In the genomic region with DNA sequence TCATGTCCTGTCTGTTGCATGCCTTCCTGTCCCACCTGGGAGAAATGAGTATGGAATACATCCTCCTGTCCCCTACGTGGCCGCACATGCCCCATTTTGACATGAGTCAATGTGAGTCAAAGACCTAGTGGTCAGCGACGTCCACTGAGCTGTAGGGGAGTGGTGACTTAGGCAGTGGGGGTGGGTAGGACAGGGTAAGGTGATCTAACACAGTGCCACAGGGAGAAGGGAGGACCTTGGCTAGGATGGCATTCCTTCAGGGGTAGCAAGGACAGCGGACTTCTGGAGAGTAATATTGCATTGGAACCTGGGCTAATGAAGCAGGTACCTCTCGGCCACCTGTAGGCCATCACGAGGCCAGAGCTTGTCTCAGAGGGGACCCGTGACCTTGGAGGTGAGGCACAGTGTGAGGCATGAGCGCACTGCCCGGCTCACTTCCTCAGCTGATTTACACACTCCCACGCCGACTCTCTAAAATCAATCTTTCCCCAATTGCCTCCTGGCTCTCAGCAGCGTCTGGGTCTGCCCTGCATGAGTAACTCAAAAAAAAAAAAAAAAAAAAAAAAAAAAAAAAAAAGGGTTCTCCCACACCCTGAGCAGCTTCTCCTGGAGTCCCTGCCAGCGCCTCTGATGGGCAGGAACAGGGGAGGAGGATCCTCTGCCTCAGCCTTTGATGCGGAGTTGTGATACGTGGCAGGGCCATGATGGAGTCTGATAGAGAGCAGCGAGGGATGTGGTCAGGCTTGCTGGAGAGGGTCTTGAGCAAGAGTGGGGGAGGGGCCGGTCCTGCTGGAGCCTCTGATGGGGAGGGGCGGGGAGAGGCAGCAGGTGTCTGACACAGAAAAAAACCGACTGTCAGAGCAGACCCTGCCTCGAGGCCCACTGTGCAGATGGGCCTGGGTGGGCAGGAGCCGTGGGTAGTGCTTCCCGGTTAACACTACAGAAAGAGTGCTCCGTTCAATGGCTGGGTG, we compare ENCODE assay signal across 8 mouse cellular contexts. TPM values are rescaled to one million over a fixed set of nuclear protein-coding genes. Genes with fewer than 3 reads are reported as not detected.
A peak's percentile ranks its signal among the peaks of the same experiment; 100 is the strongest.
DNase-seq lines count a peak whose midpoint lies in the region; ATAC-seq and TF ChIP-seq lines count a peak whose summit lies in the region.

No protein-coding gene starts in this region.

- H3K4me1 ChIP-seq in forebrain, embryonic 10.5 days, result peaks cover 31% of the 10 kb centered on the region
- H3K4me1 ChIP-seq in forebrain, embryonic 16.5 days (replicated peaks; ENCODE audit: control insufficient read depth, insufficient read depth, low read length), result peaks cover 9% of the 10 kb centered on the region
- peaks cover 39% of the 10 kb centered on the region for H3K4me1 ChIP-seq in E14TG2a.4 (replicated peaks; ENCODE audit: low read depth, low read length)
- peaks cover 16% of the 10 kb centered on the region for H3K4me1 ChIP-seq in midbrain, embryonic 14.5 days (ENCODE audit: control insufficient read depth, insufficient read depth, low read length)

- intact Hi-C loops in gastrocnemius, postnatal 14 days (cut with DNase I; ENCODE audit: low total_unique reads), result no loop called here

- 41% methylated on average over 24 of the region's 24 CpGs for WGBS in forebrain, embryonic 10.5 days
- WGBS in forebrain, embryonic 16.5 days, result 32% methylated on average over 24 of the region's 24 CpGs
- 32% methylated on average over 24 of the region's 24 CpGs for WGBS in midbrain, embryonic 14.5 days

- no peak overlapping the region for H3K4me2 ChIP-seq in forebrain, embryonic 16.5 days (ENCODE audit: low read length)
- no peak overlapping the region; the same call in 1 of the 2 replicates for H3K4me2 ChIP-seq in midbrain, embryonic 14.5 days (ENCODE audit: low read length)

- DNase-seq in forebrain, embryonic 10.5 days (ENCODE audit: extremely low spot score, low spot score), result peak; percentile 29
- peak; percentile 18 for DNase-seq in induced T-regulatory cell, adult 2 months (ENCODE audit: low read depth)
- peak; percentile 59 for DNase-seq in midbrain, embryonic 14.5 days
- no peak for DNase-seq in gastrocnemius, postnatal 25 days
- DNase-seq in gastrocnemius, postnatal 14 days, result no peak

- no peak for TF ChIP-seq CTCF in E14TG2a.4 (conservative IDR thresholded peaks at IDR 0.05; ENCODE audit: low read length)

- no peak overlapping the region for H3K4me3 ChIP-seq in forebrain, embryonic 10.5 days
- no peak overlapping the region for H3K4me3 ChIP-seq in forebrain, embryonic 16.5 days (replicated peaks; ENCODE audit: low read length)
- peak overlapping the region; percentile 43 for H3K4me3 ChIP-seq in E14TG2a.4 (replicated peaks; ENCODE audit: low read length)
- no peak overlapping the region for H3K4me3 ChIP-seq in midbrain, embryonic 14.5 days (replicated peaks; ENCODE audit: low read depth, low read length)

- H3K27me3 ChIP-seq in forebrain, embryonic 10.5 days (ENCODE audit: poor library complexity, severe bottlenecking), result peaks cover 15% of the 10 kb centered on the region
- H3K27me3 ChIP-seq in forebrain, embryonic 16.5 days (replicated peaks; ENCODE audit: control insufficient read depth, insufficient read depth, low read length), result no peaks in the 10 kb centered on the region
- peaks cover 40% of the 10 kb centered on the region for H3K27me3 ChIP-seq in E14TG2a.4 (ENCODE audit: insufficient read depth, low read length)
- H3K27me3 ChIP-seq in midbrain, embryonic 14.5 days (ENCODE audit: control insufficient read depth, insufficient read depth, low read length), result no peaks in the 10 kb centered on the region

- H3K27ac ChIP-seq in forebrain, embryonic 10.5 days, result no peak overlapping the region
- H3K27ac ChIP-seq in forebrain, embryonic 16.5 days (ENCODE audit: low read length), result no peak overlapping the region
- no peak overlapping the region for H3K27ac ChIP-seq in midbrain, embryonic 14.5 days (replicated peaks; ENCODE audit: low read depth, low read length)

- H3K9ac ChIP-seq in forebrain, embryonic 16.5 days (replicated peaks; ENCODE audit: low read depth, low read length), result no peak overlapping the region
- no peak overlapping the region for H3K9ac ChIP-seq in midbrain, embryonic 14.5 days (replicated peaks; ENCODE audit: low read length)

- H3K9me3 ChIP-seq in forebrain, embryonic 10.5 days, result no peaks in the 10 kb centered on the region
- no peaks in the 10 kb centered on the region for H3K9me3 ChIP-seq in forebrain, embryonic 16.5 days (ENCODE audit: control insufficient read depth, low read length)
- 0 out of 2 replicates have a peak, but pooled peaks cover 4% of the 10 kb centered on the region for H3K9me3 ChIP-seq in E14TG2a.4 (ENCODE audit: low read length)
- H3K9me3 ChIP-seq in midbrain, embryonic 14.5 days (ENCODE audit: control insufficient read depth, low read length), result no peaks in the 10 kb centered on the region

- ATAC-seq in forebrain, embryonic 16.5 days, result no peak
- peak; percentile 25; the same call in 1 of the 2 replicates for ATAC-seq in midbrain, embryonic 14.5 days (ENCODE audit: low FRiP score, low TSS enrichment)
- no peak for ATAC-seq in activated CD4-positive, CD25-positive, alpha-beta regulatory T cell, adult 4 months

- no peaks in the 10 kb centered on the region for H3K36me3 ChIP-seq in forebrain, embryonic 10.5 days (replicated peaks)
- no peaks in the 10 kb centered on the region for H3K36me3 ChIP-seq in forebrain, embryonic 16.5 days (ENCODE audit: control insufficient read depth, insufficient read depth)
- peaks cover 14% of the 10 kb centered on the region for H3K36me3 ChIP-seq in E14TG2a.4 (ENCODE audit: insufficient read depth, low read length)
- H3K36me3 ChIP-seq in midbrain, embryonic 14.5 days (ENCODE audit: control insufficient read depth, insufficient read depth, low read length), result no peaks in the 10 kb centered on the region

RNA-seq across cellular contexts. Expression of gene Pepd, which starts 1.8 kb away (rescaled TPM):
- 74.0 and 78.5 TPM in 2 replicates for polyA plus RNA-seq in forebrain, embryonic 10.5 days (2016; fragmentation: Nextera tagmentation; extraction: Ambion mirVana)
- polyA plus RNA-seq in forebrain, embryonic 16.5 days (2015; fragmentation: Nextera tagmentation; extraction: Ambion mirVana), result 51.8 and 58.0 TPM in 2 replicates
- 57.2 and 62.4 TPM in 2 replicates for polyA plus RNA-seq in midbrain, embryonic 14.5 days (2014; fragmentation: Nextera tagmentation; extraction: Ambion mirVana)
- polyA plus RNA-seq in activated CD4-positive, CD25-positive, alpha-beta regulatory T cell, adult 4 months (2017; shearing (Covaris generic)), result 10 to 100 TPM; 53.8 to 54.2 TPM
- 10 to 100 TPM; 26.0 to 27.1 TPM for total RNA-seq in gastrocnemius, postnatal 25 days (2021)
- 10 to 100 TPM; 25.4 to 27.0 TPM for total RNA-seq in gastrocnemius, postnatal 14 days (2021)

Comparison
In these comparisons a context has a peak if more than half of its experiments do, and no peak if none do; other contexts are left out.
1. DNase-seq: peak in forebrain, embryonic 10.5 days (single experiment), induced T-regulatory cell, adult 2 months (single experiment) and midbrain, embryonic 14.5 days (single experiment); none in gastrocnemius, postnatal 25 days (single experiment) and gastrocnemius, postnatal 14 days (single experiment).